In genomic region chr9:107344027-107344426, GRCm38 (mm10) we compare ENCODE assay signal across 20 mouse cellular contexts. TPM values are rescaled to one million over a fixed set of nuclear protein-coding genes. Genes with fewer than 3 reads are reported as not detected.
DNase-seq lines count a peak whose midpoint lies in the region; ATAC-seq and TF ChIP-seq lines count a peak whose summit lies in the region.
"Had no signal": no experiment of that assay in that cellular context is flagged by ENCODE, and none has a peak within 500 bp of the region (broad histone marks: within the 10 kb centered on the region; RNA-seq: fewer than 3 reads in every experiment).

No protein-coding gene starts in this region.

- peak overlapping the region; percentile 51; the same call in 1 of the 2 replicates for H3K27ac ChIP-seq in heart, adult 2 months
- no peak overlapping the region for H3K27ac ChIP-seq in limb, embryonic 11.5 days (replicated peaks; ENCODE audit: low read depth, low read length)
- H3K27ac ChIP-seq in limb, embryonic 10.5 days, result no peak overlapping the region
- H3K27ac ChIP-seq in olfactory bulb, adult 2 months (ENCODE audit: insufficient read depth, low read depth, low read length), result peak overlapping the region; percentile 88
- H3K27ac ChIP-seq: forebrain, embryonic 13.5 days; intestine, embryonic 15.5 days; macrophage; midbrain, embryonic 15.5 days; neural tube, embryonic 13.5 days had no signal

- TF ChIP-seq EP300 in heart, adult 2 months (IDR thresholded peaks at IDR 0.05; ENCODE audit: insufficient read depth, low read depth, low read length), result no peak

- no peaks in the 10 kb centered on the region for H3K36me3 ChIP-seq in heart, adult 2 months (ENCODE audit: control insufficient read depth, insufficient read depth, low read length)
- H3K36me3 ChIP-seq in limb, embryonic 11.5 days (ENCODE audit: control insufficient read depth, insufficient read depth, low read length), result no peaks in the 10 kb centered on the region
- H3K36me3 ChIP-seq in limb, embryonic 10.5 days, result no peaks in the 10 kb centered on the region
- H3K36me3 ChIP-seq: intestine, embryonic 15.5 days; midbrain, embryonic 15.5 days had no signal

- no peaks in the 10 kb centered on the region for H3K27me3 ChIP-seq in heart, adult 2 months (ENCODE audit: control insufficient read depth, insufficient read depth, low read length)
- peaks cover 4% of the 10 kb centered on the region; the same call in 1 of the 2 replicates for H3K27me3 ChIP-seq in limb, embryonic 11.5 days (ENCODE audit: control insufficient read depth, insufficient read depth, low read length)
- H3K27me3 ChIP-seq in limb, embryonic 10.5 days (ENCODE audit: low read depth, poor library complexity, severe bottlenecking), result peaks cover 34% of the 10 kb centered on the region
- H3K27me3 ChIP-seq: intestine, embryonic 15.5 days; midbrain, embryonic 15.5 days; neural tube, embryonic 13.5 days had no signal

- H3K4me2 ChIP-seq in limb, embryonic 11.5 days (ENCODE audit: low read depth, severe bottlenecking), result no peak overlapping the region
- H3K4me2 ChIP-seq: forebrain, embryonic 13.5 days; heart, embryonic 11.5 days; intestine, embryonic 15.5 days; midbrain, embryonic 15.5 days; neural tube, embryonic 13.5 days had no signal

- DNase-seq in cerebellum, adult 11-12 months, result peak; percentile 76
- DNase-seq in cerebellum, adult 11 months, result no peak
- no peak for DNase-seq in heart, adult 2 months
- DNase-seq in heart, adult 11 months, result no peak
- no peak for DNase-seq in limb, embryonic 11.5 days (ENCODE audit: low spot score)
- DNase-seq in limb, embryonic 10.5 days (ENCODE audit: low spot score), result no peak
- DNase-seq in embryo, embryonic 10.5 days (ENCODE audit: low spot score), result no peak
- DNase-seq: adrenal gland, adult 2 months; kidney, adult 9 months; thymus, adult 18-20 months; thymus, postnatal 36 days had no signal

- no peak overlapping the region for H3K9ac ChIP-seq in heart, adult 2 months (ENCODE audit: low read depth, low read length)
- H3K9ac ChIP-seq in limb, embryonic 11.5 days (ENCODE audit: low read length), result 0 out of 2 replicates have a peak overlapping the region, but pooled peaks have one; percentile 7
- H3K9ac ChIP-seq: forebrain, embryonic 13.5 days; intestine, embryonic 15.5 days; midbrain, embryonic 15.5 days had no signal

- no peaks in the 10 kb centered on the region for H3K79me2 ChIP-seq in heart, adult 2 months (replicated peaks; ENCODE audit: control insufficient read depth, insufficient read depth, low read length)

- 46% methylated on average over 6 of the region's 6 CpGs for WGBS in heart, adult 2 months
- WGBS in limb, embryonic 11.5 days, result 73% methylated on average over 6 of the region's 6 CpGs
- 77% methylated on average over 6 of the region's 6 CpGs for WGBS in limb, embryonic 10.5 days
- WGBS in olfactory bulb, adult 2 months, result 66% methylated on average over 6 of the region's 6 CpGs

- TF ChIP-seq POLR2A in heart, adult 2 months (IDR thresholded peaks at IDR 0.05; ENCODE audit: insufficient read depth, low read depth, low read length), result no peak
- no peak for TF ChIP-seq POLR2A in olfactory bulb, adult 2 months (IDR thresholded peaks at IDR 0.05; ENCODE audit: insufficient read depth, low read depth, low read length)

- intact Hi-C loops in heart, adult 2 months (cut with DNase I), result no loop called here

- H3K4me3 ChIP-seq in heart, adult 2 months, result no peak overlapping the region
- no peak overlapping the region for H3K4me3 ChIP-seq in limb, embryonic 11.5 days (ENCODE audit: low read depth, low read length)
- no peak overlapping the region for H3K4me3 ChIP-seq in limb, embryonic 10.5 days
- H3K4me3 ChIP-seq in olfactory bulb, adult 2 months (ENCODE audit: insufficient read depth, low read depth, low read length), result peak overlapping the region; percentile 24
- H3K4me3 ChIP-seq: forebrain, embryonic 13.5 days; intestine, embryonic 15.5 days; midbrain, embryonic 15.5 days; neural tube, embryonic 13.5 days had no signal

- H3K4me1 ChIP-seq in heart, adult 2 months (ENCODE audit: control insufficient read depth, insufficient read depth, low read length), result peaks cover 4% of the 10 kb centered on the region; the same call in 1 of the 2 replicates
- H3K4me1 ChIP-seq in limb, embryonic 11.5 days (ENCODE audit: control insufficient read depth, insufficient read depth, low read length), result peaks cover 4% of the 10 kb centered on the region; the same call in 1 of the 2 replicates
- peaks cover 7% of the 10 kb centered on the region for H3K4me1 ChIP-seq in limb, embryonic 10.5 days
- peaks cover 54% of the 10 kb centered on the region for H3K4me1 ChIP-seq in olfactory bulb, adult 2 months (ENCODE audit: control insufficient read depth, insufficient read depth, low read length)

- no peak for TF ChIP-seq CTCF in heart, adult 2 months (IDR thresholded peaks at IDR 0.05)
- no peak for TF ChIP-seq CTCF in olfactory bulb, adult 2 months (IDR thresholded peaks at IDR 0.05; ENCODE audit: insufficient read depth, low read depth, low read length)

- no peaks in the 10 kb centered on the region for H3K9me3 ChIP-seq in limb, embryonic 11.5 days (ENCODE audit: control insufficient read depth, low read length)
- H3K9me3 ChIP-seq in limb, embryonic 10.5 days (replicated peaks), result no peaks in the 10 kb centered on the region
- H3K9me3 ChIP-seq: forebrain, embryonic 13.5 days; intestine, embryonic 15.5 days; midbrain, embryonic 15.5 days; neural tube, embryonic 13.5 days had no signal

- ATAC-seq in limb, embryonic 11.5 days (ENCODE audit: insufficient number of reproducible peaks, low FRiP score, low TSS enrichment, low read depth), result no peak
- ATAC-seq: forebrain, embryonic 13.5 days; intestine, embryonic 15.5 days; midbrain, embryonic 15.5 days had no signal

RNA-seq across cellular contexts. Expression of gene 6430571L13Rik, which starts 3.6 kb away (rescaled TPM):
- total RNA-seq in heart, adult 2 months (2021), result 1 to 10 TPM; 5.2 to 6.5 TPM
- 4.1 and 5.0 TPM in 2 replicates for polyA plus RNA-seq in heart, adult 2 months (2012; rRNA removed)
- polyA plus RNA-seq in limb, embryonic 11.5 days (2014; fragmentation: Nextera tagmentation; extraction: Ambion mirVana), result 0.60 and 0.73 TPM in 2 replicates
- 0.72 and 0.74 TPM in 2 replicates for polyA plus RNA-seq in limb, embryonic 10.5 days (2016; fragmentation: Nextera tagmentation; extraction: Ambion mirVana)
- polyA plus RNA-seq in olfactory bulb, adult 2 months (2012; ENCODE audit: insufficient read depth, insufficient read length, low replicate concordance, missing spikeins), result not detected in 2 replicates
- polyA plus RNA-seq: macrophage had no signal

RNA-seq across cellular contexts. Expression of gene Hemk1, which starts 5.9 kb away (rescaled TPM):
- total RNA-seq in heart, adult 2 months (2021), result 10 to 100 TPM; 21.2 to 21.4 TPM
- 30.3 and 37.0 TPM in 2 replicates for polyA plus RNA-seq in heart, adult 2 months (2012; rRNA removed)
- 10.0 and 10.1 TPM in 2 replicates for polyA plus RNA-seq in limb, embryonic 11.5 days (2014; fragmentation: Nextera tagmentation; extraction: Ambion mirVana)
- 10.3 and 12.2 TPM in 2 replicates for polyA plus RNA-seq in limb, embryonic 10.5 days (2016; fragmentation: Nextera tagmentation; extraction: Ambion mirVana)
- not detected in 2 replicates for polyA plus RNA-seq in olfactory bulb, adult 2 months (2012; ENCODE audit: insufficient read depth, insufficient read length, low replicate concordance, missing spikeins)

RNA-seq across cellular contexts. Expression of gene Cish, which starts 48.2 kb away (rescaled TPM):
- 100 to 1,000 TPM; 151 to 167 TPM for total RNA-seq in heart, adult 2 months (2021)
- polyA plus RNA-seq in heart, adult 2 months (2012; rRNA removed), result 89.8 and 118 TPM in 2 replicates
- polyA plus RNA-seq in limb, embryonic 11.5 days (2014; fragmentation: Nextera tagmentation; extraction: Ambion mirVana), result 4.1 and 4.4 TPM in 2 replicates
- 4.3 and 5.1 TPM in 2 replicates for polyA plus RNA-seq in limb, embryonic 10.5 days (2016; fragmentation: Nextera tagmentation; extraction: Ambion mirVana)
- not detected in 2 replicates for polyA plus RNA-seq in olfactory bulb, adult 2 months (2012; ENCODE audit: insufficient read depth, insufficient read length, low replicate concordance, missing spikeins)

RNA-seq across cellular contexts. Expression of gene Mapkapk3, which starts 54.4 kb away (rescaled TPM):
- 10 to 100 TPM; 29.0 to 36.0 TPM for total RNA-seq in heart, adult 2 months (2021)
- 26.1 and 40.8 TPM in 2 replicates for polyA plus RNA-seq in heart, adult 2 months (2012; rRNA removed)
- polyA plus RNA-seq in limb, embryonic 11.5 days (2014; fragmentation: Nextera tagmentation; extraction: Ambion mirVana), result 4.9 and 5.9 TPM in 2 replicates
- polyA plus RNA-seq in limb, embryonic 10.5 days (2016; fragmentation: Nextera tagmentation; extraction: Ambion mirVana), result 5.3 and 5.9 TPM in 2 replicates
- polyA plus RNA-seq in olfactory bulb, adult 2 months (2012; ENCODE audit: insufficient read depth, insufficient read length, low replicate concordance, missing spikeins), result not detected in 2 replicates

RNA-seq across cellular contexts. Expression of gene Cacna2d2, which starts 55.4 kb away (rescaled TPM):
- 10 to 100 TPM; 12.9 to 14.1 TPM for total RNA-seq in heart, adult 2 months (2021)
- polyA plus RNA-seq in heart, adult 2 months (2012; rRNA removed), result 10.5 and 13.3 TPM in 2 replicates
- polyA plus RNA-seq in limb, embryonic 11.5 days (2014; fragmentation: Nextera tagmentation; extraction: Ambion mirVana), result 0.12 and 0.26 TPM in 2 replicates
- polyA plus RNA-seq in limb, embryonic 10.5 days (2016; fragmentation: Nextera tagmentation; extraction: Ambion mirVana), result 0.20 and 0.34 TPM in 2 replicates
- polyA plus RNA-seq in olfactory bulb, adult 2 months (2012; ENCODE audit: insufficient read depth, insufficient read length, low replicate concordance, missing spikeins), result not detected in 2 replicates
- total RNA-seq: liver, adult 2 months had no signal
- polyA plus RNA-seq: liver, adult 2 months; liver, embryonic 16.5 days; macrophage had no signal

Comparison
In these comparisons a context has a peak if more than half of its experiments do, and no peak if none do; other contexts are left out.
1. H3K27ac ChIP-seq: peak in heart, adult 2 months (single experiment) and olfactory bulb, adult 2 months (single experiment); none in limb, embryonic 11.5 days (single experiment) and limb, embryonic 10.5 days (single experiment).
2. RNA of gene Hemk1, which starts 5.9 kb away (polyA plus RNA-seq): 30.3 to 37.0 TPM in heart, adult 2 months, 10.3 to 12.2 TPM in limb, embryonic 10.5 days and 10.0 to 10.1 TPM in limb, embryonic 11.5 days; not detected in olfactory bulb, adult 2 months; every median in the first group is over 10 times any median in the second.
3. RNA of gene Cish, which starts 48.2 kb away (polyA plus RNA-seq): 89.8 to 118 TPM in heart, adult 2 months; 4.1 to 4.4 TPM in limb, embryonic 11.5 days, 4.3 to 5.1 TPM in limb, embryonic 10.5 days and not detected in olfactory bulb, adult 2 months; every median in the first group is over 10 times any median in the second.